Mouse (Mus musculus) embryonic facial prominence, embryonic 13.5 days (tissue): ENCODE results near the gene Zfp831. TPM values are rescaled to one million over a fixed set of nuclear protein-coding genes. Genes with fewer than 3 reads are reported as not detected.

Experiments used
- ATAC-seq: fragments of 200-750 bp; cut with Nextera tagmentation; 2 replicates; pipeline ENCODE4 v1.8.0; 2017; ENCODE audit warnings: low read depth; ENCODE audit not compliant: insufficient number of reproducible peaks, insufficient read depth, low FRiP score, low TSS enrichment
- H3K27ac ChIP-seq: fragments of 300-500 bp; sonication (generic); 2 replicates; pipeline ENCODE4 v1.5.1; 2015; ENCODE audit warnings: moderate library complexity, mild to moderate bottlenecking, inconsistent platforms
- H3K27me3 ChIP-seq: fragments of 300-500 bp; sonication (generic); 2 replicates; pipeline ENCODE4 v1.6.1; 2015; ENCODE audit warnings: mild to moderate bottlenecking, inconsistent platforms
- H3K36me3 ChIP-seq: fragments of 300-500 bp; sonication (generic); 2 replicates; pipeline ENCODE4 v1.6.1; 2015; ENCODE audit warnings: mild to moderate bottlenecking, inconsistent platforms
- H3K4me1 ChIP-seq: fragments of 300-500 bp; sonication (generic); 2 replicates; pipeline ENCODE4 v1.6.1; 2015; ENCODE audit warnings: inconsistent platforms
- H3K4me2 ChIP-seq: fragments of 300-500 bp; sonication (generic); 2 replicates; pipeline ENCODE4 v1.6.1; 2015; ENCODE audit warnings: moderate library complexity, mild to moderate bottlenecking, inconsistent platforms
- H3K4me3 ChIP-seq: fragments of 300-500 bp; sonication (generic); 2 replicates; pipeline ENCODE4 v1.5.1; 2015; ENCODE audit warnings: mild to moderate bottlenecking, inconsistent platforms
- H3K9ac ChIP-seq: fragments of 300-500 bp; sonication (generic); 2 replicates; pipeline ENCODE4 v1.6.1; 2015; ENCODE audit warnings: mild to moderate bottlenecking, inconsistent platforms
- H3K9me3 ChIP-seq: fragments of 300-500 bp; sonication (generic); 2 replicates; pipeline ENCODE4 v1.6.1; 2016; ENCODE audit warnings: inconsistent platforms
- WGBS: fragments of 180-500 bp; shearing (Covaris S2); methylation state at CpG from one replicate; pipeline ENCODE4 v1.1.7; 2015; ENCODE audit warnings: mixed read lengths; 5-methylcytosine and 5-hydroxymethylcytosine counted together
- polyA plus RNA-seq: library from polyadenylated mRNA; unstranded; fragments of >200 nt; fragmentation: Nextera tagmentation; extraction: Ambion mirVana; gene quantifications from 2 replicates; pipeline ENCODE4 v1.2.1, GENCODE M21; 2015

Gene Zfp831
- 0.07 TPM in 1 of 2 replicates, not detected in the other for polyA plus RNA-seq

GRCm38 (mm10) chr2:174643448-174644144 lies at the start of gene Zfp831:
Gene Zfp831 (plus strand): TSS chr2:174643534.
- Histone ChIP-seq H3K9me3 (0 out of 2 replicates have a peak, but pooled peaks cover 1% of the 10 kb centered on the region), H3K4me1 (no peaks in the 10 kb centered on the region), H3K4me2 (no peak within 1 kb of the TSS), H3K27ac (no peak within 1 kb of the TSS), H3K4me3 (no peak within 1 kb of the TSS), H3K36me3 (no peaks in the 10 kb centered on the region), H3K27me3 (no peaks in the 10 kb centered on the region), H3K9ac (no peak within 1 kb of the TSS)
- peak; percentile 67; the same call in 1 of the 2 replicates for ATAC-seq
- 84% methylated on average over 18 of the region's 18 CpGs for WGBS

- Histone ChIP-seq H3K4me1 (peaks cover 13% of the 10 kb centered on the region), H3K9me3 (no peaks in the 10 kb centered on the region), H3K9ac (no peak overlapping the region), H3K36me3 (no peaks in the 10 kb centered on the region), H3K27ac (no peak overlapping the region), H3K4me3 (no peak overlapping the region), H3K27me3 (no peaks in the 10 kb centered on the region), H3K4me2 (no peak overlapping the region)
- 78% methylated on average over 9 of the region's 9 CpGs for WGBS
- no peak for ATAC-seq
Observed at GRCm38 (mm10) chr2:174594965-174595364, 48.4 kb upstream of the Zfp831 start.

GRCm38 (mm10) chr2:174595611-174596010 lies 47.7 kb upstream of the Zfp831 start:
- H3K27ac ChIP-seq: no peak overlapping the region
- ATAC-seq: no peak
- H3K27me3 ChIP-seq: no peaks in the 10 kb centered on the region
- H3K4me2 ChIP-seq: no peak overlapping the region
- peaks cover 17% of the 10 kb centered on the region for H3K4me1 ChIP-seq
- H3K9me3 ChIP-seq: no peaks in the 10 kb centered on the region
- H3K9ac ChIP-seq: no peak overlapping the region
- H3K36me3 ChIP-seq: no peaks in the 10 kb centered on the region
- WGBS: 87% methylated on average over 2 of the region's 2 CpGs
- H3K4me3 ChIP-seq: no peak overlapping the region

GRCm38 (mm10) chr2:174596457-174596856 lies 46.9 kb upstream of the Zfp831 start:
- no peak for ATAC-seq
- Histone ChIP-seq H3K4me3 (no peak overlapping the region), H3K27ac (no peak overlapping the region), H3K9me3 (no peaks in the 10 kb centered on the region), H3K9ac (no peak overlapping the region), H3K4me2 (no peak overlapping the region), H3K36me3 (no peaks in the 10 kb centered on the region), H3K27me3 (no peaks in the 10 kb centered on the region), H3K4me1 (peaks cover 17% of the 10 kb centered on the region)
- WGBS: 73% methylated on average over 15 of the region's 15 CpGs

- H3K4me1 ChIP-seq: peaks cover 17% of the 10 kb centered on the region
- H3K36me3 ChIP-seq: no peaks in the 10 kb centered on the region
- no peak overlapping the region for H3K9ac ChIP-seq
- H3K9me3 ChIP-seq: no peaks in the 10 kb centered on the region
- no peak overlapping the region for H3K4me3 ChIP-seq
- no peak overlapping the region; the same call in 1 of the 2 replicates for H3K27ac ChIP-seq
- H3K27me3 ChIP-seq: no peaks in the 10 kb centered on the region
- H3K4me2 ChIP-seq: no peak overlapping the region
- no peak for ATAC-seq
- WGBS: 68% methylated on average over 12 of the region's 12 CpGs
Observed at GRCm38 (mm10) chr2:174598451-174598850, 44.9 kb upstream of the Zfp831 start.

- Histone ChIP-seq H3K4me3 (no peak overlapping the region), H3K4me1 (peaks cover 17% of the 10 kb centered on the region), H3K9me3 (no peaks in the 10 kb centered on the region), H3K4me2 (0 out of 2 replicates have a peak overlapping the region, but pooled peaks have one; percentile 19), H3K9ac (no peak overlapping the region), H3K27ac (peak overlapping the region; percentile 52), H3K27me3 (no peaks in the 10 kb centered on the region), H3K36me3 (no peaks in the 10 kb centered on the region)
- whole genome bisulfite sequencing: 37% methylated on average over 9 of the region's 9 CpGs
- ATAC-seq: 0 out of 2 replicates have a peak, but pooled peaks have one; percentile 41
Observed at GRCm38 (mm10) chr2:174599071-174599635, 44.2 kb upstream of the Zfp831 start.

- no peak for ATAC-seq
- Histone ChIP-seq H3K9me3 (no peaks in the 10 kb centered on the region), H3K4me2 (0 out of 2 replicates have a peak overlapping the region, but pooled peaks have one; percentile 19), H3K4me1 (peaks cover 17% of the 10 kb centered on the region), H3K9ac (no peak overlapping the region), H3K36me3 (no peaks in the 10 kb centered on the region), H3K4me3 (no peak overlapping the region), H3K27me3 (no peaks in the 10 kb centered on the region), H3K27ac (peak overlapping the region; percentile 52)
- 46% methylated on average over 9 of the region's 9 CpGs for WGBS
Observed at GRCm38 (mm10) chr2:174599853-174600271, 43.5 kb upstream of the Zfp831 start.

- no peak overlapping the region for H3K27ac ChIP-seq
- no peak overlapping the region for H3K4me3 ChIP-seq
- no peak overlapping the region for H3K4me2 ChIP-seq
- WGBS: 56% methylated on average over 9 of the region's 9 CpGs
- H3K27me3 ChIP-seq: no peaks in the 10 kb centered on the region
- peaks cover 17% of the 10 kb centered on the region for H3K4me1 ChIP-seq
- no peaks in the 10 kb centered on the region for H3K9me3 ChIP-seq
- no peak overlapping the region for H3K9ac ChIP-seq
- no peaks in the 10 kb centered on the region for H3K36me3 ChIP-seq
- ATAC-seq: no peak
Observed at GRCm38 (mm10) chr2:174601938-174602685, 41.2 kb upstream of the Zfp831 start.

- Histone ChIP-seq H3K9ac (no peak overlapping the region), H3K36me3 (no peaks in the 10 kb centered on the region), H3K27me3 (no peaks in the 10 kb centered on the region), H3K27ac (no peak overlapping the region), H3K4me3 (no peak overlapping the region), H3K9me3 (no peaks in the 10 kb centered on the region), H3K4me2 (no peak overlapping the region), H3K4me1 (peaks cover 17% of the 10 kb centered on the region)
- WGBS: 92% methylated on average over 7 of the region's 7 CpGs
- no peak for ATAC-seq
Observed at GRCm38 (mm10) chr2:174603321-174603720, 40.0 kb upstream of the Zfp831 start.

GRCm38 (mm10) chr2:174605020-174605419 lies 38.3 kb upstream of the Zfp831 start:
- Histone ChIP-seq H3K4me2 (no peak overlapping the region), H3K27me3 (no peaks in the 10 kb centered on the region), H3K4me3 (no peak overlapping the region), H3K36me3 (no peaks in the 10 kb centered on the region), H3K4me1 (peaks cover 4% of the 10 kb centered on the region), H3K9me3 (no peaks in the 10 kb centered on the region), H3K27ac (no peak overlapping the region), H3K9ac (no peak overlapping the region)
- no peak for ATAC-seq
- WGBS: 93% methylated on average over 1 of the region's 1 CpGs

- Histone ChIP-seq H3K9me3 (no peaks in the 10 kb centered on the region), H3K27me3 (no peaks in the 10 kb centered on the region), H3K4me3 (no peak overlapping the region), H3K36me3 (no peaks in the 10 kb centered on the region), H3K4me2 (no peak overlapping the region), H3K27ac (no peak overlapping the region), H3K9ac (no peak overlapping the region), H3K4me1 (no peaks in the 10 kb centered on the region; the same call in none of the 2 replicates)
- 86% methylated on average over 4 of the region's 4 CpGs for WGBS
- no peak for ATAC-seq
Observed at GRCm38 (mm10) chr2:174605442-174606087, 37.8 kb upstream of the Zfp831 start.
